Mouse (Mus musculus) forebrain, embryonic 12.5 days (tissue): ENCODE data around the gene Ankrd33. TPM values are rescaled to one million over a fixed set of nuclear protein-coding genes. Genes with fewer than 3 reads are reported as not detected.

Experiments
- ATAC-seq: fragments of 200-750 bp; cut with Nextera tagmentation; 2 replicates; pipeline ENCODE4 v1.8.0; 2017; ENCODE audit warnings: moderate TSS enrichment; ENCODE audit not compliant: low FRiP score
- H3K27ac ChIP-seq: fragments of 300-500 bp; sonication (generic); 2 replicates; pipeline ENCODE4 v1.5.1; 2016; ENCODE audit warnings: mild to moderate bottlenecking
- H3K27me3 ChIP-seq: fragments of 300-500 bp; sonication (generic); 2 replicates; pipeline ENCODE4 v1.6.1; 2016; ENCODE audit warnings: mild to moderate bottlenecking
- H3K36me3 ChIP-seq: fragments of 300-500 bp; sonication (generic); replicated peaks from 2 replicates; pipeline ENCODE4 v1.6.1; 2016; ENCODE audit warnings: mild to moderate bottlenecking
- H3K4me1 ChIP-seq: fragments of 300-500 bp; sonication (generic); 2 replicates; pipeline ENCODE4 v1.6.1; 2016
- H3K4me2 ChIP-seq: fragments of 300-500 bp; sonication (generic); 2 replicates; pipeline ENCODE4 v1.6.1; 2016; ENCODE audit warnings: mild to moderate bottlenecking, moderate library complexity
- H3K4me3 ChIP-seq: fragments of 300-500 bp; sonication (generic); replicated peaks from 2 replicates; pipeline ENCODE4 v1.5.1; 2016; ENCODE audit warnings: mild to moderate bottlenecking
- H3K9ac ChIP-seq: fragments of 300-500 bp; sonication (generic); 2 replicates; pipeline ENCODE4 v1.6.1; 2016; ENCODE audit warnings: mild to moderate bottlenecking
- H3K9me3 ChIP-seq: fragments of 300-500 bp; sonication (generic); 2 replicates; pipeline ENCODE4 v1.6.1; 2016
- WGBS: fragments of 180-500 bp; shearing (Covaris S2); methylation state at CpG from one replicate; pipeline ENCODE4 v1.1.7; 2016; 5-methylcytosine and 5-hydroxymethylcytosine counted together
- polyA plus RNA-seq: library from polyadenylated mRNA; unstranded; fragments of >200 nt; fragmentation: Nextera tagmentation; extraction: Ambion mirVana; gene quantifications from 2 replicates; pipeline ENCODE4 v1.2.1, GENCODE M21; 2016

Gene Ankrd33
- polyA plus RNA-seq, 1 experiment from 2014 or later: not detected

GRCm38 (mm10) chr15:101091551-101091950, 24.0 kb upstream of the Ankrd33 start:
- H3K36me3 ChIP-seq: no peaks in the 10 kb centered on the region
- H3K27me3 ChIP-seq: peaks cover 29% of the 10 kb centered on the region
- H3K9ac ChIP-seq: no peak overlapping the region
- WGBS: 95% methylated on average over 8 of the region's 8 CpGs
- H3K27ac ChIP-seq: no peak overlapping the region
- ATAC-seq: no peak
- H3K4me3 ChIP-seq: no peak overlapping the region
- no peaks in the 10 kb centered on the region for H3K9me3 ChIP-seq
- peaks cover 35% of the 10 kb centered on the region for H3K4me1 ChIP-seq
- H3K4me2 ChIP-seq: no peak overlapping the region

GRCm38 (mm10) chr15:101092121-101092828, 23.3 kb upstream of the Ankrd33 start:
- no peak overlapping the region; the same call in 1 of the 2 replicates for H3K4me3 ChIP-seq
- peak overlapping the region; percentile 38 for H3K4me2 ChIP-seq
- no peaks in the 10 kb centered on the region for H3K9me3 ChIP-seq
- 0 out of 2 replicates have a peak overlapping the region, but pooled peaks have one; percentile 29 for H3K9ac ChIP-seq
- whole genome bisulfite sequencing: 20% methylated on average over 14 of the region's 14 CpGs
- ATAC-seq: peak; percentile 60
- no peaks in the 10 kb centered on the region for H3K36me3 ChIP-seq
- peak overlapping the region; percentile 66 for H3K27ac ChIP-seq
- H3K27me3 ChIP-seq: peaks cover 37% of the 10 kb centered on the region
- peaks cover 37% of the 10 kb centered on the region for H3K4me1 ChIP-seq

- H3K27me3 ChIP-seq: peaks cover 37% of the 10 kb centered on the region
- H3K4me1 ChIP-seq: peaks cover 45% of the 10 kb centered on the region
- H3K27ac ChIP-seq: peak overlapping the region; percentile 66
- H3K9ac ChIP-seq: 0 out of 2 replicates have a peak overlapping the region, but pooled peaks have one; percentile 29
- ATAC-seq: peak; percentile 89
- no peaks in the 10 kb centered on the region for H3K9me3 ChIP-seq
- 10% methylated on average over 25 of the region's 25 CpGs for WGBS
- H3K4me3 ChIP-seq: no peak overlapping the region; the same call in 1 of the 2 replicates
- H3K36me3 ChIP-seq: no peaks in the 10 kb centered on the region
- H3K4me2 ChIP-seq: peak overlapping the region; percentile 38
Observed at GRCm38 (mm10) chr15:101092829-101093648, 22.5 kb upstream of the Ankrd33 start.

- Histone ChIP-seq H3K4me3 (no peak overlapping the region), H3K36me3 (no peaks in the 10 kb centered on the region), H3K9me3 (no peaks in the 10 kb centered on the region), H3K27ac (no peak overlapping the region), H3K4me1 (peaks cover 47% of the 10 kb centered on the region), H3K4me2 (no peak overlapping the region), H3K9ac (no peak overlapping the region), H3K27me3 (peaks cover 46% of the 10 kb centered on the region)
- ATAC-seq: no peak
- WGBS: 41% methylated on average over 6 of the region's 6 CpGs
Observed at GRCm38 (mm10) chr15:101093988-101094387, 21.6 kb upstream of the Ankrd33 start.

- 55% methylated on average over 9 of the region's 9 CpGs for WGBS
- no peak overlapping the region for H3K4me2 ChIP-seq
- no peak overlapping the region for H3K4me3 ChIP-seq
- H3K9me3 ChIP-seq: no peaks in the 10 kb centered on the region
- ATAC-seq: no peak
- peaks cover 53% of the 10 kb centered on the region for H3K27me3 ChIP-seq
- no peak overlapping the region for H3K27ac ChIP-seq
- peaks cover 47% of the 10 kb centered on the region for H3K4me1 ChIP-seq
- no peak overlapping the region for H3K9ac ChIP-seq
- H3K36me3 ChIP-seq: no peaks in the 10 kb centered on the region
Observed at GRCm38 (mm10) chr15:101094979-101095378, 20.6 kb upstream of the Ankrd33 start.

GRCm38 (mm10) chr15:101095392-101095791, 20.2 kb upstream of the Ankrd33 start:
- no peaks in the 10 kb centered on the region for H3K9me3 ChIP-seq
- no peak overlapping the region for H3K4me3 ChIP-seq
- no peaks in the 10 kb centered on the region for H3K36me3 ChIP-seq
- no peak overlapping the region for H3K9ac ChIP-seq
- no peak overlapping the region for H3K4me2 ChIP-seq
- H3K4me1 ChIP-seq: peaks cover 47% of the 10 kb centered on the region
- 62% methylated on average over 3 of the region's 3 CpGs for WGBS
- H3K27ac ChIP-seq: no peak overlapping the region
- no peak for ATAC-seq
- peaks cover 53% of the 10 kb centered on the region for H3K27me3 ChIP-seq

- WGBS: 2% methylated on average over 28 of the region's 28 CpGs
- H3K9me3 ChIP-seq: no peaks in the 10 kb centered on the region
- no peaks in the 10 kb centered on the region for H3K36me3 ChIP-seq
- H3K4me1 ChIP-seq: peaks cover 34% of the 10 kb centered on the region
- H3K27me3 ChIP-seq: peaks cover 42% of the 10 kb centered on the region
- peak; percentile 79 for ATAC-seq
- H3K27ac ChIP-seq: peak overlapping the region; percentile 36; the same call in 1 of the 2 replicates
- peak overlapping the region; percentile 50 for H3K4me2 ChIP-seq
- H3K9ac ChIP-seq: peak overlapping the region; percentile 25; the same call in 1 of the 2 replicates
- peak overlapping the region; percentile 15 for H3K4me3 ChIP-seq
Observed at GRCm38 (mm10) chr15:101097985-101098651, 17.4 kb upstream of the Ankrd33 start.

- Histone ChIP-seq H3K4me3 (no peak overlapping the region), H3K9me3 (no peaks in the 10 kb centered on the region), H3K36me3 (no peaks in the 10 kb centered on the region), H3K27me3 (peaks cover 31% of the 10 kb centered on the region; the same call in 1 of the 2 replicates), H3K9ac (no peak overlapping the region), H3K4me1 (peaks cover 25% of the 10 kb centered on the region), H3K4me2 (no peak overlapping the region), H3K27ac (no peak overlapping the region)
- no peak for ATAC-seq
- WGBS: 76% methylated on average over 3 of the region's 3 CpGs
Observed at GRCm38 (mm10) chr15:101100996-101101395, 14.6 kb upstream of the Ankrd33 start.

- Histone ChIP-seq H3K27ac (no peak overlapping the region), H3K9me3 (no peaks in the 10 kb centered on the region), H3K4me3 (no peak overlapping the region), H3K9ac (no peak overlapping the region), H3K36me3 (no peaks in the 10 kb centered on the region), H3K4me2 (no peak overlapping the region), H3K27me3 (peaks cover 15% of the 10 kb centered on the region; the same call in 1 of the 2 replicates), H3K4me1 (peaks cover 8% of the 10 kb centered on the region)
- 80% methylated on average over 9 of the region's 9 CpGs for WGBS
- ATAC-seq: no peak
Observed at GRCm38 (mm10) chr15:101103605-101104304, 11.8 kb upstream of the Ankrd33 start.

GRCm38 (mm10) chr15:101105496-101105994, 10.0 kb upstream of the Ankrd33 start:
- Histone ChIP-seq H3K9me3 (no peaks in the 10 kb centered on the region), H3K36me3 (no peaks in the 10 kb centered on the region), H3K27me3 (peaks cover 6% of the 10 kb centered on the region; the same call in 1 of the 2 replicates), H3K4me1 (peaks cover 6% of the 10 kb centered on the region; the same call in 1 of the 2 replicates), H3K9ac (no peak overlapping the region), H3K4me3 (no peak overlapping the region), H3K27ac (no peak overlapping the region), H3K4me2 (0 out of 2 replicates have a peak overlapping the region, but pooled peaks have one; percentile 26)
- ATAC-seq: 0 out of 2 replicates have a peak, but pooled peaks have one; percentile 30
- WGBS: 20% methylated on average over 12 of the region's 12 CpGs

GRCm38 (mm10) chr15:101106011-101106410, 9.5 kb upstream of the Ankrd33 start:
- WGBS: 87% methylated on average over 10 of the region's 10 CpGs
- no peak overlapping the region for H3K4me3 ChIP-seq
- H3K4me1 ChIP-seq: peaks cover 6% of the 10 kb centered on the region; the same call in 1 of the 2 replicates
- no peak overlapping the region for H3K9ac ChIP-seq
- no peaks in the 10 kb centered on the region for H3K36me3 ChIP-seq
- no peak for ATAC-seq
- H3K4me2 ChIP-seq: no peak overlapping the region
- H3K9me3 ChIP-seq: no peaks in the 10 kb centered on the region
- H3K27ac ChIP-seq: no peak overlapping the region
- H3K27me3 ChIP-seq: peaks cover 8% of the 10 kb centered on the region; the same call in 1 of the 2 replicates
